Mouse (Mus musculus) left cerebral cortex, adult 11 months (tissue): ENCODE data around the gene Ugt1a9.
"Not testable (repeated sequence)": the region's sequence is repeated elsewhere in the genome, so short reads cannot be mapped to it uniquely, and the experiment has no call there.

Source experiments
- DNase-seq: peaks from one replicate; pipeline ENCODE4 v3.0.0; 2022; ENCODE audit warnings: low spot score

Gene Ugt1a9

DNA sequence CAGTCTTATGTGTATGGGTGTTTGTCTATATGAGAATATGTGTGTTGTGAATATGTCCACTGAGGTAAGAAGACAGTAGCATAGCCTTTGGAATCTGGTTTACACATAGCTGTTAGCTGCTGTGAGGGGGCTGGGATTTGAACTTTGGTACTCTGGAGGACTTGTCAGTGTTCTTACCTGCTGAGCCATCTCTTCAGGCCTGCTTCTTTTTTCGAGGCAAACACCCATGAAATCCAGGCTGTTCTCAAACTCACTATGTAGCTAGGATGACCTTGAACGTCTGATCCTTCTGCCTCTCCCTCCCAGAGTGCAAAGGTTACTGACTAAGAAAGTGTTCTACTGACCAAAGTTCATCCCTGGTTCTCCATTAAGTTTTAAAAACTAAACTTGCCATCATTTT lies 35.1 kb downstream of the Ugt1a9 start:
- DNase-seq, result no peak

- not testable (repeated sequence) for DNase-seq
Observed at GRCm38 (mm10) chr1:88109027-88109557, 38.5 kb downstream of the Ugt1a9 start.

DNA sequence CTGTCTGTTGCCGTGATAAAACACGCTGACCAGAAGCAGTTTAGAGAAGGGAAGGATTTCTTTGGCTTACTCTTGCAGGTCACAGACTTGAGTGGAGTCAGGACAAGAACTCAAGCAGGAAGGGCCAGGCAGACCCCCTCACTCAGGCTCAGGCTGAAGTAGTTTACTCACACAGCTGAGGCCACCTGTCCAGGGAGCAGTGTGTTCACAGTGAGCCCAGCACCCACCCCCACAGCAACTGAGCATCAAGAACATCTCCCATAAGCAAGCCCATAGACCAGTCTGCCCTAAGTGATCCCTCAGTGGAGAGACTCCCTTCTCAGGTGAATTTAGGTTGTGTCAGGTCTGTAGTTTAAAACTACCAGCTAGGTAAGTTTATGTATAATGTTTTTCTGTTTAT lies 39.0 kb downstream of the Ugt1a9 start:
- not testable (repeated sequence) for DNase-seq

DNA sequence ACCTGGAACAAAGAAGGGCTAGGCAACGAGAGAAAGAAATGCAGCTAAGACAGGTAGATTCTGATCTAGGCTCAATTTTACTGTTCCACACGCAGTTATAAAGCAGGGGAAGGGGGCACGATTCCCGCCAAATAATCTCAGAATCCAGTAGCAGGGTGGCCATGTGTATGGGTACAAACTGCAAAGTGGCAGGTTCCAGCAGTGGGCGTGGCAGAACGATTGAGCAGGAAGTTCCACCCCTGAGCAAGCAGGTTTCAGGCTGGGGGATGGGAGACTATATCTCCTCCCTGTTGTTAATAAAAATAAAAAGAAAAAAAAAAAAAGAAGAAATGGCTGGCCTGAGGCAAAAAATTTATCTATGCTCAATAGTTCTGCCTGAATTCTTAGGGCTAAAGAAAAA lies 42.2 kb downstream of the Ugt1a9 start:
- DNase-seq, result not testable (repeated sequence)

- not testable (repeated sequence) for DNase-seq
Observed at GRCm38 (mm10) chr1:88120550-88120949, 50.0 kb downstream of the Ugt1a9 start.

DNA sequence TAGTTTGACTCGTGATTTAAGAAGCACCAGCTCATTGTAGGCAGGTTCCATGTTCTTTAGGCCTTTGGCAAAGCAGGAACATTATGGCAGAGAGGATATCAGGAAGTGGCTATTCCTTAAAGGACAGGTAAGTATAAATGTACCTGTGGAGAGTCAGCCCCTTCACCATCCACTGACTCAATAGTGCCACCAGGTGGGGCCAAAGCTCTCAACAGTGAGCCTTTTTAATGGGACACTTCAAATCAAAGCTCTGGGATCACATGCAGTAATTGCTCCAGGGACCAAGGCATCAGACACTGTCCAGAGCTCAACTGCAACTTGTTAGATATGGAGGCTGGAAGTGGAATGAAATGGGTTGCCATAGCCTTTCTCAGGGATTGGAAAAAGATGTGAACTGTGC lies 50.9 kb downstream of the Ugt1a9 start:
- not testable (repeated sequence) for DNase-seq

GRCm38 (mm10) chr1:88125827-88126360 lies 55.3 kb downstream of the Ugt1a9 start:
- DNase-seq, result not testable (repeated sequence)

GRCm38 (mm10) chr1:88129091-88129490 lies 58.5 kb downstream of the Ugt1a9 start:
- not testable (repeated sequence) for DNase-seq

GRCm38 (mm10) chr1:88130223-88130622 lies 59.6 kb downstream of the Ugt1a9 start:
- DNase-seq, result not testable (repeated sequence)

DNA sequence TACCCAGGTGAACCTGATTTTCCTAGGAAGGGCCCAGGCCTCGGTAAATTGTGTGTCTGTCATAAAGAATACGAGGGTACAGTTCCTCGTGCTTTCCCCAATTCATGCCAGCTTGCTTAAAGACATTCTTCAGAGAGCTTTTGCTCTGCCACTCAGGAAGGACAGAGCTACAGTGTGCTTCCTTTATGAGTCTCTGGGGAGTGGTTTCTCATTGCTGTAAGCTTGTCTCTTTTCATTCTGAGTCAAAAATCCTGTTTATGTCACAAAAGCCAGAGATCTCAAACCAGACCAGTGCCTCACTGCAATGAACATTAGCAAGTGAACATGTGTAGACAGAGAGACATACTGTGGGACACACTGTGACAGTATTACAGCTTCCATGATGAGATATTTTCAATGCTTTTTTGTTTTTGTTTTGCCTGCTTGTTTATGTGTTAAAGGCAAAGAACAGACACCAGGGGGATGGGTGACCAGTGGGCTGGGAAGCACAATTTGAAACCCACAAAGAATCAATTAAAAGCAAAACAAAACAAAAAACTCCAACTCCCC lies 63.4 kb downstream of the Ugt1a9 start:
- DNase-seq, result no peak

DNA sequence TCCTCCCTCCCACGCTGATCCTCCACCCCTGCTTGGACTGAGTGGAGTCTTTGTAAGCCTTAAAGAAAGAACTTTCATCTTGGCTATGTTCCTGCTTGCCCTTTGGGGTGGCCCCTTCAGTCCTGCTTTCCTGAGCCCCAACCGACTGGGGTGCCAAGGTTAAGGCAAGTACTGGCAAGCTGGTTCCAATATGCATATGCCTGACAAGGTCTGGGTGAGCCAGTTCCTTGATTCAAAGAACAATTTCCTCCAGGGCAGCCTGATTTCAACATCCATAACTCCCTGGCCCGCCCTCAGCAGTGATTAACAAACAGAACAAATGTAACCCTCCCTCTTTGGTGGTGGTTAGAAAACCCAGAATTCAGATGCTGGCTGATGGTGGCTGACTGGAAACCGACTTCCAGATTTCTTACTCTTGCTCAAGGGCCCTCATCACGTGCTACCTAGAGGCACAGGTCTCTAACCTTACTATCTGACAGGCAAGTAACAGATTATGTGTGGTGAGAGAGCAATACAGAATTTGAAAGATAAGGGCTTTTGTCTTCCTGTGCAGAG lies 63.9 kb downstream of the Ugt1a9 start, which contains the start of gene Ugt1a6a:
TSS of gene Ugt1a6a (plus strand) at position 353 of the 555 bp plus-strand sequence.
- DNase-seq, result not testable (repeated sequence)

DNA sequence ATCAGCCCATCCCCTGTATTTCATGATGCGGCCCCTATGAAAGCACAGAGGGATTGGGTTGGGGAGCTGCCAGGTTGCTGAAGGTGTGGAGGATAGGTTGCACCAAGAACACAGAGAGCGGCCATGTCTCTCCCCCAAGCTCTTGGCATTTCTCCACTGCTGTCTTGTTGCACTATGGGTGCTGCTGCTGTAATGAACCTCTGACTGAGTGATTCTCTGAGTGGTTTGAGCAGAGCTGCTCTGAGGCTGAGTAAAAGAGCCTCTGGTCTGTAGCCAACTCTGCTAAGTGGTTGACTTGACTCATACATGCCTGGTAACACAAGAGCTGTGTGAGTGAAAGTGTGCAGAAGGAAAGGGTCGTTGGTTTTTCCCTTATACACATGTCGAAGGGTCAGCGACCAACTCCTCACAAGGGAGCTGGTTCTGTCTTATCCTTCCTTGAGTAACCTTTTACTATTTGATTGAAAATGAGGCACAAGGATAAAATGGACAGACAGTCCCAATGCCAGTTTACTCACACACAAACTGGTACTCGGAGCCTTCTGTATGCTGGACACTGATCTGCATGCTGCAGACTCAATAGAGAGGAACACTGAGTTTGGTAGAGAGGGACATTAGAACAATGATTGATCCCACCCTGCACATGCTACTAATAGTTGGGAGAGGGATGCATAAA lies 64.8 kb downstream of the Ugt1a9 start:
- not testable (repeated sequence) for DNase-seq

GRCm38 (mm10) chr1:88136646-88137045 lies 66.0 kb downstream of the Ugt1a9 start:
- no peak for DNase-seq

- no peak for DNase-seq
Observed at GRCm38 (mm10) chr1:88137264-88137663, 66.7 kb downstream of the Ugt1a9 start.

GRCm38 (mm10) chr1:88138145-88138544 lies 67.5 kb downstream of the Ugt1a9 start:
- no peak for DNase-seq

GRCm38 (mm10) chr1:88140492-88140891 lies 69.9 kb downstream of the Ugt1a9 start:
- DNase-seq, result not testable (repeated sequence)

DNA sequence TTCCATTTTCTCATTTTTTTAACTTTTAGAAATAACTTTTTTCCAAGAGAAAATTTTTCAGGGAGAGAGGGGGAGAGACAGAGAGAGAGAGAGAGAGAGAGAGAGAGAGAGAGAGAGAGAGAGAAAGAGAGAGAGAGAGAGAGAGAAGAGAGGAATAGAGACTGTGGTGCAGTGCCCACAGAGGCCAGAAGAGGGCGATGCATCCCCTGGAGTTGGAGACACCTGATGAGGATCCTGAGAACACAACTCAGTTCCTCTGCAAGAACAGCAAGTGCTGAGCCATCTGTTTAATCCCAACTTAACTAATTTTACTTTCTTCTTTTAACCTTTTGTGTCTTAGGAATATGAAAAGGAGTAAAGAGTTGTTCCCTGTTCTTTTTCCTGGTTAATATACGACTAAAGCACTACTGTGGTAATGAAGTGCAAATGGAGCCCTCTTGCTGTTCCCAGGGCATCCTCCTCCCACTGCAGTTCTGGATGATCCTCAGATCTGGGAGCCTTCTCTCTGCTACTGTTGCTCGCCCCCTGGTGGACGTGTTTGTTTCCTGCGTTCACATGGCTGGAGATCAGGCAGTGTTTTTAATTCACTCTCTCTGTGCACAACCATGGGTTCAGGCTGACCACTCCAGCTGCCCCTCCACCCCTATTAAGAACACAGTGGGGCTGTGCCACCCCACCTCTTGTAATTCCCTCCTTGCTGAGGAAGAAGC lies 73.5 kb downstream of the Ugt1a9 start:
- not testable (repeated sequence) for DNase-seq

GRCm38 (mm10) chr1:88145278-88145677 lies 74.7 kb downstream of the Ugt1a9 start:
- not testable (repeated sequence) for DNase-seq

DNA sequence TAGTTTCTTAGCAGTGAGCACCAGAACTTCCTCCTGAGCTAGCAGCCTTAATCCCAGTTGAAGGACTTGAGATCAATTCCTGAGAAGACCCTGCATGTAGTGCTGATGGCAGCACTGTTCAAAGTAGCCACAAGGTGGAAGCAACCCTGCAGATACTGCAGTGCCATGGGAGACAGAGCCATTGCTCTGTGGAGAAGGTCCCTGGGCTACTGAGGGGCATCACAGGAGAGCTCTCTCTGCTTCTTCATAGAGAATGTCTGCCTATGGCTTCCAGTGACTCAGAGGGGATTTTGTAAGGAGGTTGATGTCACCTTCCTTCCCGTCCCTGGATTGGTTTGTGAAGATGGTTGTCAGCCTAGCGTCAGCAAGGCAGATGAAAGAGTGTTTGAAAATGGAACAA lies 79.5 kb downstream of the Ugt1a9 start:
- not testable (repeated sequence) for DNase-seq

GRCm38 (mm10) chr1:88158430-88158829 lies 87.8 kb downstream of the Ugt1a9 start:
- DNase-seq, result no peak

DNA sequence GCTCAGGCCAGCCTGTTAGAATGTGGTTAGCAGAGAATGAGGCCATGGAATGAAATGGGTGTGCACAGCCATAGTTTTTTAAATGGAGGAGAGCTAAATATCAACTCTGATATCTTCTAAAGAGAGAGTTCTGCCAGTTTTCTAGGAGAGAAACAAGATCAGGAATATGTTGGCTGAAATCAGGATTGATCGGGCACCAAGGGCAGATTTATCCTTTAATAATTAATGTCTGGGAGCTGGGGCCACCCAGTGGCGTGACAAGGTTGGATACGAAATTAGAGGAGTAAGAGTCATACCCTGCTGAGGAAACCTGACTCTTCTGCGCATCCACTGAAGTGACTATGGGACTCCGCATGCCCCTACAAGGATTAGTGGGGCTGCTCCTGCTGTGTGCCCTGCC lies 95.1 kb downstream of the Ugt1a9 start, which contains the start of gene Ugt1a5:
TSS of gene Ugt1a5 (plus strand) at position 302 of the 400 bp plus-strand sequence.
- no peak for DNase-seq

GRCm38 (mm10) chr1:88172190-88172589 lies 101.6 kb downstream of the Ugt1a9 start:
- DNase-seq, result not testable (repeated sequence)
